Mouse (Mus musculus) adrenal gland, postnatal 10 days (tissue): ENCODE results near the gene Exoc3l. TPM values are rescaled to one million over a fixed set of nuclear protein-coding genes. Genes with fewer than 3 reads are reported as not detected.
A peak's percentile ranks its signal among the peaks of the same experiment; 100 is the strongest.

Experiments
- microRNA-seq: library from miRNA; unstranded; fragments of <30 nt; microRNA quantifications from one replicate; pipeline ENCODE4 v1.2.0, GENCODE M21; 2021
- total RNA-seq, 2 experiments: library from RNA; stranded (reverse); gene quantifications; 2 replicates each; pipeline ENCODE4 v1.2.3; 2021

The Exoc3l gene
- total RNA-seq, 2 experiments from 2014 or later: 14.2 to 22.8 TPM

Small RNA genes within 50 kb of the gene (microRNA-seq; reads per million reads assigned to microRNA genes)
- not detected for gene Gm27320
- gene Mir328: 2,049 reads per million, percentile 83 among the genes with 10 or more reads in this experiment

Other genes with a start within 250 kb of the Exoc3l start
- 10 to 100 TPM; 40.6 to 68.1 TPM for gene Ces3a, start 247.5 kb downstream of the Exoc3l start, total RNA-seq
- not detected for gene Ces3b, start 212.3 kb downstream of the Exoc3l start, total RNA-seq
- gene Ces4a, start 164.3 kb downstream of the Exoc3l start, total RNA-seq: not detected
- gene Cbfb, start 125.4 kb downstream of the Exoc3l start, total RNA-seq: 10 to 100 TPM; 47.2 to 50.2 TPM
- gene D230025D16Rik, start 71.0 kb downstream of the Exoc3l start, total RNA-seq: 10 to 100 TPM; 32.3 to 35.6 TPM
- gene B3gnt9, start 40.9 kb downstream of the Exoc3l start, total RNA-seq: 1 to 10 TPM; 7.7 to 7.9 TPM
- 10 to 100 TPM; 12.9 to 13.3 TPM for gene Tradd, start 31.5 kb downstream of the Exoc3l start, total RNA-seq
- 1 to 10 TPM; 3.2 to 3.6 TPM for gene Fbxl8, start 31.5 kb downstream of the Exoc3l start, total RNA-seq
- gene Hsf4, start 26.3 kb downstream of the Exoc3l start, total RNA-seq: 1 to 10 TPM in 1 of 2 experiments, under 1 TPM in 1; 0.84 to 1.4 TPM
- 10 to 100 TPM in 1 of 2 experiments, 1 to 10 TPM in 1; 9.4 to 13.1 TPM for gene Nol3, start 20.0 kb downstream of the Exoc3l start, total RNA-seq
- 1 to 10 TPM; 4.8 to 6.9 TPM for gene 4931428F04Rik, start 6.2 kb downstream of the Exoc3l start, total RNA-seq
- gene E2f4, start 1.6 kb upstream of the Exoc3l start, total RNA-seq: 10 to 100 TPM; 36.3 to 41.6 TPM
- gene Elmo3, start 9.5 kb upstream of the Exoc3l start, total RNA-seq: 1 to 10 TPM; 6.1 to 6.2 TPM
- 1 to 10 TPM; 5.9 to 7.9 TPM for gene Lrrc29, start 30.2 kb upstream of the Exoc3l start, total RNA-seq
- 10 to 100 TPM; 43.7 to 45.4 TPM for gene Tmem208, start 30.3 kb upstream of the Exoc3l start, total RNA-seq
- gene Fhod1, start 51.9 kb upstream of the Exoc3l start, total RNA-seq: 10 to 100 TPM; 11.9 to 16.5 TPM
- 1 to 10 TPM; 1.5 to 2.6 TPM for gene Slc9a5, start 52.7 kb upstream of the Exoc3l start, total RNA-seq
- gene Plekhg4, start 77.2 kb upstream of the Exoc3l start, total RNA-seq: under 1 TPM; 0.36 to 0.51 TPM
- gene Kctd19, start 117.4 kb upstream of the Exoc3l start, total RNA-seq: under 1 TPM; 0.15 to 0.33 TPM
- gene Lrrc36, start 117.5 kb upstream of the Exoc3l start, total RNA-seq: 1 to 10 TPM; 3.3 to 3.8 TPM
- 100 to 1,000 TPM in 1 of 2 experiments, 10 to 100 TPM in 1; 67.9 to 106 TPM for gene Tppp3, start 175.4 kb upstream of the Exoc3l start, total RNA-seq
- gene Zdhhc1, start 200.8 kb upstream of the Exoc3l start, total RNA-seq: 10 to 100 TPM; 15.1 to 18.4 TPM
- gene Hsd11b2, start 222.7 kb upstream of the Exoc3l start, total RNA-seq: 1 to 10 TPM; 1.9 to 2.5 TPM